Mouse (Mus musculus) heart, embryonic 16.5 days (tissue): ENCODE results near the gene Rxfp4. TPM values are rescaled to one million over a fixed set of nuclear protein-coding genes. Genes with fewer than 3 reads are reported as not detected.
"Not testable (repeated sequence)": the region's sequence is repeated elsewhere in the genome, so short reads cannot be mapped to it uniquely, and the experiment has no call there.

Experiments used
- ATAC-seq: fragments of 200-750 bp; cut with Nextera tagmentation; replicated peaks from 2 replicates; pipeline ENCODE4 v1.8.0; 2017; ENCODE audit warnings: moderate number of reproducible peaks; ENCODE audit not compliant: insufficient read depth, low FRiP score; ENCODE audit errors: extremely low read depth
- H3K27ac ChIP-seq: fragments of 300-500 bp; sonication (generic); 2 replicates; pipeline ENCODE4 v1.5.1; 2014; ENCODE audit warnings: mild to moderate bottlenecking, low read length, control low read depth, moderate library complexity
- H3K27me3 ChIP-seq: fragments of 300-500 bp; sonication (generic); 2 replicates; pipeline ENCODE4 v1.6.1; 2014; ENCODE audit warnings: low read length, mixed read lengths; ENCODE audit not compliant: control insufficient read depth, insufficient read depth
- H3K36me3 ChIP-seq: fragments of 300-500 bp; sonication (generic); 2 replicates; pipeline ENCODE4 v1.6.1; 2014; ENCODE audit not compliant: control insufficient read depth, insufficient read depth
- H3K4me1 ChIP-seq: fragments of 300-500 bp; sonication (generic); 2 replicates; pipeline ENCODE4 v1.6.1; 2014; ENCODE audit warnings: low read length, mixed read lengths; ENCODE audit not compliant: control insufficient read depth, insufficient read depth
- H3K4me2 ChIP-seq: fragments of 300-500 bp; sonication (generic); 2 replicates; pipeline ENCODE4 v1.6.1; 2014; ENCODE audit warnings: low read depth, mild to moderate bottlenecking, control low read depth, low read length
- H3K4me3 ChIP-seq: fragments of 300-500 bp; sonication (generic); 2 replicates; pipeline ENCODE4 v1.5.1; 2014; ENCODE audit warnings: mild to moderate bottlenecking, control low read depth, low read length
- H3K9ac ChIP-seq: fragments of 300-500 bp; sonication (generic); 2 replicates; pipeline ENCODE4 v1.6.1; 2014; ENCODE audit warnings: low read length, control low read depth
- H3K9me3 ChIP-seq: fragments of 300-500 bp; sonication (generic); replicated peaks from 2 replicates; pipeline ENCODE4 v1.6.1; 2016; ENCODE audit warnings: low read length; ENCODE audit not compliant: control insufficient read depth
- WGBS: fragments of 180-500 bp; shearing (Covaris S2); extraction: QIAGEN DNeasy Blood & Tissue Kit; methylation state at CpG from one replicate; pipeline ENCODE4 v1.1.7; 2014; 5-methylcytosine and 5-hydroxymethylcytosine counted together
- polyA plus RNA-seq: library from polyadenylated mRNA; unstranded; fragments of >200 nt; fragmentation: Nextera tagmentation; extraction: Ambion mirVana; gene quantifications from 2 replicates; pipeline ENCODE4 v1.2.1, GENCODE M21; 2015

Rxfp4 gene
- polyA plus RNA-seq, 1 experiment from 2014 or later, result not detected

- ATAC-seq, result no peak
- Histone ChIP-seq H3K4me3 (no peak overlapping the region), H3K36me3 (no peaks in the 10 kb centered on the region), H3K9ac (no peak overlapping the region), H3K4me2 (no peak overlapping the region), H3K27me3 (no peaks in the 10 kb centered on the region), H3K27ac (no peak overlapping the region), H3K9me3 (no peaks in the 10 kb centered on the region), H3K4me1 (peaks cover 35% of the 10 kb centered on the region)
- 72% methylated on average over 5 of the region's 5 CpGs for WGBS
These were observed 37.8 kb downstream of the Rxfp4 start for GRCm38 (mm10) chr3:88615117-88615516.

- no peak overlapping the region for H3K27ac ChIP-seq
- no peaks in the 10 kb centered on the region for H3K9me3 ChIP-seq
- no peak overlapping the region for H3K4me3 ChIP-seq
- no peak overlapping the region for H3K4me2 ChIP-seq
- no peaks in the 10 kb centered on the region for H3K36me3 ChIP-seq
- H3K9ac ChIP-seq, result no peak overlapping the region
- H3K27me3 ChIP-seq, result no peaks in the 10 kb centered on the region
- WGBS, result 53% methylated on average over 8 of the region's 8 CpGs
- ATAC-seq, result no peak
- H3K4me1 ChIP-seq, result peaks cover 28% of the 10 kb centered on the region
These were observed 38.5 kb downstream of the Rxfp4 start for GRCm38 (mm10) chr3:88614418-88614817.

GRCm38 (mm10) chr3:88609066-88609465, 43.9 kb downstream of the Rxfp4 start:
- 58% methylated on average over 4 of the region's 4 CpGs for WGBS
- H3K4me3 ChIP-seq, result no peak overlapping the region
- no peaks in the 10 kb centered on the region for H3K36me3 ChIP-seq
- peaks cover 18% of the 10 kb centered on the region for H3K4me1 ChIP-seq
- no peak overlapping the region for H3K9ac ChIP-seq
- H3K4me2 ChIP-seq, result no peak overlapping the region
- ATAC-seq, result no peak
- 0 out of 2 replicates have a peak overlapping the region, but pooled peaks have one; percentile 42 for H3K27ac ChIP-seq
- no peaks in the 10 kb centered on the region for H3K9me3 ChIP-seq
- H3K27me3 ChIP-seq, result no peaks in the 10 kb centered on the region

- 17% methylated on average over 10 of the region's 10 CpGs for WGBS
- H3K9me3 ChIP-seq, result no peaks in the 10 kb centered on the region
- ATAC-seq, result peak; percentile 1; the same call in 1 of the 2 replicates
- H3K4me3 ChIP-seq, result peak overlapping the region; percentile 47
- H3K4me2 ChIP-seq, result peak overlapping the region; percentile 78
- peaks cover 25% of the 10 kb centered on the region for H3K4me1 ChIP-seq
- H3K27ac ChIP-seq, result no peak overlapping the region; the same call in 1 of the 2 replicates
- H3K9ac ChIP-seq, result peak overlapping the region; percentile 50
- no peaks in the 10 kb centered on the region for H3K36me3 ChIP-seq
- no peaks in the 10 kb centered on the region for H3K27me3 ChIP-seq
These were observed 45.2 kb downstream of the Rxfp4 start for GRCm38 (mm10) chr3:88607758-88608138.

- Histone ChIP-seq H3K9me3 (no peaks in the 10 kb centered on the region), H3K27me3 (no peaks in the 10 kb centered on the region), H3K4me2 (peak overlapping the region; percentile 78), H3K9ac (peak overlapping the region; percentile 65), H3K27ac (peak overlapping the region; percentile 23; the same call in 1 of the 2 replicates), H3K36me3 (no peaks in the 10 kb centered on the region), H3K4me3 (peak overlapping the region; percentile 47), H3K4me1 (peaks cover 25% of the 10 kb centered on the region)
- peak; percentile 88 for ATAC-seq
- WGBS, result under 1% methylated on average over 20 of the region's 20 CpGs
These were observed 45.7 kb downstream of the Rxfp4 start for GRCm38 (mm10) chr3:88607065-88607757.

GRCm38 (mm10) chr3:88605666-88606065, 47.3 kb downstream of the Rxfp4 start, which contains the start of gene Arhgef2:
TSS of gene Arhgef2 (plus strand) at chr3:88605966.
- H3K9me3 ChIP-seq, H3K27ac ChIP-seq, H3K4me3 ChIP-seq, H3K36me3 ChIP-seq, H3K9ac ChIP-seq, ATAC-seq, H3K27me3 ChIP-seq: not testable (repeated sequence)
- peak within 1 kb of the TSS; percentile 78 for H3K4me2 ChIP-seq
- H3K4me1 ChIP-seq, result peaks cover 25% of the 10 kb centered on the region
- 93% methylated on average over 2 of the region's 2 CpGs for WGBS

- no peaks in the 10 kb centered on the region for H3K9me3 ChIP-seq
- H3K27me3 ChIP-seq, result no peaks in the 10 kb centered on the region
- H3K4me1 ChIP-seq, result peaks cover 25% of the 10 kb centered on the region
- ATAC-seq, result no peak
- no peak overlapping the region for H3K4me2 ChIP-seq
- no peak overlapping the region; the same call in 1 of the 2 replicates for H3K27ac ChIP-seq
- no peak overlapping the region for H3K4me3 ChIP-seq
- H3K36me3 ChIP-seq, result no peaks in the 10 kb centered on the region
- WGBS, result 83% methylated on average over 7 of the region's 7 CpGs
- H3K9ac ChIP-seq, result no peak overlapping the region
These were observed 48.1 kb downstream of the Rxfp4 start for GRCm38 (mm10) chr3:88604863-88605262.

- Histone ChIP-seq H3K9ac (no peak overlapping the region), H3K36me3 (no peaks in the 10 kb centered on the region), H3K27ac (peak overlapping the region; percentile 39), H3K4me3 (no peak overlapping the region), H3K4me2 (no peak overlapping the region), H3K9me3 (no peaks in the 10 kb centered on the region), H3K4me1 (peaks cover 23% of the 10 kb centered on the region), H3K27me3 (no peaks in the 10 kb centered on the region)
- ATAC-seq, result peak; percentile 80
- WGBS, result 19% methylated on average over 6 of the region's 6 CpGs
These were observed 49.2 kb downstream of the Rxfp4 start for GRCm38 (mm10) chr3:88603714-88604161.

GRCm38 (mm10) chr3:88602466-88602865, 50.5 kb downstream of the Rxfp4 start:
- Histone ChIP-seq H3K4me3 (no peak overlapping the region), H3K4me2 (no peak overlapping the region), H3K9ac (no peak overlapping the region), H3K9me3 (no peaks in the 10 kb centered on the region), H3K4me1 (peaks cover 13% of the 10 kb centered on the region), H3K36me3 (no peaks in the 10 kb centered on the region), H3K27ac (no peak overlapping the region), H3K27me3 (no peaks in the 10 kb centered on the region)
- no peak for ATAC-seq
- 66% methylated on average over 4 of the region's 4 CpGs for WGBS
